Mouse (Mus musculus) C2C12 (cell line): ENCODE results near the gene Dhx57. TPM values are rescaled to one million over a fixed set of nuclear protein-coding genes. Genes with fewer than 3 reads are reported as not detected.
A peak's percentile ranks its signal among the peaks of the same experiment; 100 is the strongest.
"Not testable (repeated sequence)": the region's sequence is repeated elsewhere in the genome, so short reads cannot be mapped to it uniquely, and the experiment has no call there.

Experiments
- H3K27me3 ChIP-seq: one replicate; pipeline ENCODE4 v1.6.1; 2011; ENCODE audit not compliant: control insufficient read depth, insufficient read depth, insufficient read length
- H3K36me3 ChIP-seq: one replicate; pipeline ENCODE4 v1.6.1; 2011; ENCODE audit not compliant: control insufficient read depth, insufficient read depth
- H3K4me3 ChIP-seq: one replicate; pipeline ENCODE4 v1.5.1; 2011; ENCODE audit warnings: mild to moderate bottlenecking, control low read depth; ENCODE audit not compliant: poor library complexity, insufficient read depth, severe bottlenecking
- H3K79me2 ChIP-seq: one replicate; pipeline ENCODE4 v1.6.1; 2011; ENCODE audit not compliant: control insufficient read depth, insufficient read depth
- H3K79me3 ChIP-seq: one replicate; pipeline ENCODE4 v1.6.1; 2011; ENCODE audit warnings: low read depth, control low read depth
- H3ac ChIP-seq: one replicate; pipeline ENCODE3; 2011; ENCODE audit warnings: low read depth; ENCODE audit not compliant: control insufficient read depth, insufficient read length
- CEBPB ChIP-seq: IDR thresholded peaks from one replicate; pipeline ENCODE4 v1.6.1; 2011; ENCODE audit warnings: low read depth, mild to moderate bottlenecking, control low read depth, moderate library complexity
- CTCF ChIP-seq: IDR thresholded peaks from one replicate; pipeline ENCODE4 v1.5.1; 2011; ENCODE audit not compliant: control insufficient read depth, insufficient read depth, insufficient read length
- FOSL1 ChIP-seq: IDR thresholded peaks from one replicate; pipeline ENCODE4 v1.8.0; 2011; ENCODE audit warnings: mild to moderate bottlenecking, low read length; ENCODE audit not compliant: poor library complexity, insufficient read depth, severe bottlenecking
- MAX ChIP-seq: IDR thresholded peaks from one replicate; pipeline ENCODE4 v1.6.1; 2011; ENCODE audit warnings: mild to moderate bottlenecking, control low read depth
- MYOD1 ChIP-seq: IDR thresholded peaks from one replicate; pipeline ENCODE4 v1.6.1; 2011; ENCODE audit warnings: low read depth; ENCODE audit not compliant: control insufficient read depth, insufficient read length
- MYOG ChIP-seq: IDR thresholded peaks from one replicate; pipeline ENCODE4 v1.6.1; 2011; ENCODE audit not compliant: control insufficient read depth, insufficient read length; ENCODE audit errors: extremely low read depth
- USF1 ChIP-seq: IDR thresholded peaks from one replicate; pipeline ENCODE4 v1.6.1; 2011; ENCODE audit warnings: low read depth, mild to moderate bottlenecking, control low read depth, moderate library complexity
- polyA plus RNA-seq: library from polyadenylated mRNA; unstranded; fragments of >200 nt; fragmentation: generic; extraction: Trizol; gene quantifications from one replicate; pipeline ENCODE4 v1.2.1, GENCODE M21; 2012; ENCODE audit warnings: missing spikeins

Gene Dhx57
- polyA plus RNA-seq, 1 experiment = 6.1 TPM

DNA sequence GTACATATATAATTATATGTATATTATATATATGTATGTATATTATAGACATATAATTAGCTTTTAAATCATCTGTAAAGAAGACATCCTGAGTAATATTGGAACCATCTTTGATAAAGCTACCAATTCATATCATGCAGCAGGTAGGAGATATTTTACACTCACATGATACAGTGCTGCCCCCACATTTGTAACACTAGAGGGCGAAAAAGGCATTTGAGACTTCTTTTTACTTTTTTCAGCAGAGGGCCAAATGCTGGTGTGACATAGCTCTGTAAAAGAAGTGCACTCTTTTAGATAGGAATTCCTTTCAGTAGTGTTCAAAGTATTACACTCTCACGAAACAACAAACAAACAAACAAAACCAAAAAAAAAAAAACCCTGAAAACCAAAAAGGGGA, 872 bp upstream of the Dhx57 start:
- Histone ChIP-seq H3K27me3 (no peaks in the 10 kb centered on the region), H3K36me3 (no peaks in the 10 kb centered on the region), H3K79me3 (peaks cover 4% of the 10 kb centered on the region), H3K79me2 (peaks cover 24% of the 10 kb centered on the region), H3ac (no peak overlapping the region), H3K4me3 (no peak overlapping the region)
- TF ChIP-seq CTCF (no peak), MYOD1 (no peak)

DNA sequence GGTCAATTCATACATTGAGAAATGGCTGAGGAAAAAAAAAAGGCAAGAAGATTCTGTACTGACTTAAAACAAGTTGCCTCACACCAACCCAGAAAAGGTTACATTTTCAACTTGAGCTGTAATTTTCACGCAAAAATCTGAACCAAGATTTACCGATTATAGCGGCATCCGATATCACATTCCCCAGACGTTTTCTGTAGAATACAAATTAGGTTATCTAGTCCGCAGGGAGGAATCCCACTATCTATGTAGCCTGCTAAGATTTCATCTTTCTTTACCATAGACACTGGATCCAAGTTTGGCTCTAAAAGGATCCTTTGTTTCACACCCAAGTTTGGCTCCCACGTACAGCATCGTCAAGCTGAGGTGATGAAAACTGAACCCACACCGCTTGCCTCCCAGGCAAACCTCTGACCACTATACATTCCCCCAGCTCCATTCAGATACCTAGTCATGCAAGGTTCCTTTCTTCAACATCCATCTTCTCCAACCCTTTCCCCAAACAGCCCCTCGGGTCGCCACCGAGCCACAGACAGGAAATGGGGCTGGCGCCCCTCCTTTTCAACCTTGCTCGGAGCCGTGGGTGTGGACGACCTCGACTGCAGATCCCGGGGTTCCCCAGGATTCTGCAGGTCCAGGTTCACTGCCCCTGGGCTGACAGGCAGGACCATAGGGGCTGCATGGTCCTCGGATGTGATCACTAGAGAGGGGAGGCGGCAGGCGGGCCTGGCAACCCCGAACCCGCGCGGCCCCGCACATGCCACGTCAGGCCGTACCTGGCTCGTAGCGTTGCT, 799 bp downstream of the Dhx57 start:
- H3K4me3 ChIP-seq = peak overlapping the region; percentile 90
- peak overlapping the region; percentile 84 for H3ac ChIP-seq
- no peak for TF ChIP-seq USF1
- no peak for TF ChIP-seq MYOG
- TF ChIP-seq FOSL1 = no peak
- TF ChIP-seq MYOD1 = no peak
- no peak for TF ChIP-seq CTCF
- no peak for TF ChIP-seq MAX
- no peak for TF ChIP-seq CEBPB
- no peaks in the 10 kb centered on the region for H3K27me3 ChIP-seq
- H3K36me3 ChIP-seq = no peaks in the 10 kb centered on the region
- peaks cover 6% of the 10 kb centered on the region for H3K79me3 ChIP-seq
- H3K79me2 ChIP-seq = peaks cover 28% of the 10 kb centered on the region

DNA sequence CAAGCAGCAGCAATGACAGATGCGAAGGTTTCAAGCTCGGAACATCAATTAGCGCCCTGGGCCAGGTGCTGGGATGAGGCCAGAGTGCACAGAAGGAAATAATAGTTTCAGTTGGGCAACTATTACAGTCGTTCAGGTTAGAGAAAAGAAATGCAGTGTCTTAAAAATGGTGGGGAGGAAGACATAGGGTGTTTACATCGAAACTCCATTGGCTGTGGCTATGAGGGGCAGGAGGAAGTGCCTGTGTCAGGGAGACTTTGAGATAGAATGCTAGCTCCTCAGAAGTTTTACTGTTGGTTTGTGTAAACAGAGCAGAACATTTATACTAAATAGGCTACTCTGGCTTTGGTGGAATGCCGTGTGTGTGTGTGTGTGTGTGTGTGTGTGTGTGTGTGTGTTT, 2.3 kb downstream of the Dhx57 start:
- no peak for TF ChIP-seq USF1
- TF ChIP-seq CEBPB = no peak
- no peak for TF ChIP-seq MAX
- H3K36me3 ChIP-seq = no peaks in the 10 kb centered on the region

DNA sequence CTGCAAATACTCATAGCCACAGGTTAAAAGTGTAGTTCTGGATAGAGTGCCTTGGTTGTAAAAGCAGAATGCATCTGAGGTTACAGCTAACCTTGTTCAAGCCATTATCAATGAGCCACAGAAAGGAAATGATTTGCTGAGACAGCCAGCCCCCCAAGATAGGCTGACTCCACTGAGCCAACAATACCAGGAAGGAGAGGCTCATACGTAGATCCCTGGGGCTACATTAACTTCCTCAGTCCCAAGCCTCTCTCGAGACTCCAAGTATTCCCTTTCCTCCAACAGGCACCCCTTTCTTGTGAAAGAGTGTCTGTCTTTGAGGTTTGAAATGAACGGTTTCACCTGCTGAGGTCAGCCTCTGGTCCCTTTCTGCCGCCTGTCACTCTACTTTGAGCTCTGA, 5.8 kb downstream of the Dhx57 start:
- H3K4me3 ChIP-seq = no peak overlapping the region
- peaks cover 7% of the 10 kb centered on the region for H3K79me3 ChIP-seq
- no peak overlapping the region for H3ac ChIP-seq
- H3K36me3 ChIP-seq = peaks cover 6% of the 10 kb centered on the region
- no peaks in the 10 kb centered on the region for H3K27me3 ChIP-seq
- H3K79me2 ChIP-seq = peaks cover 33% of the 10 kb centered on the region
- TF ChIP-seq MAX = no peak
- no peak for TF ChIP-seq MYOG
- no peak for TF ChIP-seq FOSL1
- TF ChIP-seq CTCF = no peak
- no peak for TF ChIP-seq USF1
- no peak for TF ChIP-seq MYOD1

More for the DNA sequence above, 2.3 kb downstream of the Dhx57 start:
- peaks cover 11% of the 10 kb centered on the region for H3K79me3 ChIP-seq
- H3K27me3 ChIP-seq = no peaks in the 10 kb centered on the region
- no peak overlapping the region for H3ac ChIP-seq
- peaks cover 34% of the 10 kb centered on the region for H3K79me2 ChIP-seq
- H3K4me3 ChIP-seq = no peak overlapping the region

DNA sequence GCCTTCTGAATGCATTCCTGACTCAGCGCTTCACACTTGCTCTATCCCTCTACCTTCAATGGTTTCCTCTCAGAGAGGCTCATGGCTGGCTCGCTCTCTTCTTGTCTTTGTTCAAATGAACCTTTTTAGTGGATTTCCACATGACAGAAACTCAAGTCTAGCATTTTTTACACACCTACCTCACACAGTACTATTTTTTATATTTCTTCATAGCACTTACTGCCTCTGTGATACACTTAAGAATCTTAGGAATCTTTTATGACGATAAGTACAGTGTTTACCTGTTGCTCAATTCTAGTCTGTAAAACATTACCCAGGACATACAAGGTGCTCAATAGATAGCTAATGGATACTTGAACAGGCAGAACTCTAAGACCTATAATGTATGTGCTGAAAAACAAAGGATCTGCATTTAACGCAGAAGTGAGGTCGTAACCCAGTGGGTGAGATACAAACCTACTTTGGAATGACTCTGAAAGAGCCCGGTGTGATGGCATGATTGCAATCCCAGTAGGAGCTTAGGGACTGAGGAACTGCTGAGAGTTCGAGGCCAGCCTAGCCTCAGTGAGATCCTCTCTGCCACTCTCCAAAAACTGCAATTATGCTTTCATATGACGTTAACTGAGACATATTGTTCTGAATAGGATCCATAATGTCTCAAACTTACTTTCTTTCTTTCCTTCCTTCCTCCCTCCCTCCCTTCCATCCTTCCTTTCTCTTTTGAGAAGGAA, 10.8 kb downstream of the Dhx57 start:
- no peak overlapping the region for H3ac ChIP-seq
- peaks cover 5% of the 10 kb centered on the region for H3K79me3 ChIP-seq
- H3K4me3 ChIP-seq = no peak overlapping the region
- peaks cover 11% of the 10 kb centered on the region for H3K79me2 ChIP-seq
- TF ChIP-seq CEBPB = no peak
- TF ChIP-seq USF1 = no peak
- TF ChIP-seq MAX = no peak
- TF ChIP-seq CTCF = no peak
- no peak for TF ChIP-seq MYOG
- no peak for TF ChIP-seq FOSL1
- TF ChIP-seq MYOD1 = no peak
- H3K36me3 ChIP-seq = peaks cover 41% of the 10 kb centered on the region
- no peaks in the 10 kb centered on the region for H3K27me3 ChIP-seq

DNA sequence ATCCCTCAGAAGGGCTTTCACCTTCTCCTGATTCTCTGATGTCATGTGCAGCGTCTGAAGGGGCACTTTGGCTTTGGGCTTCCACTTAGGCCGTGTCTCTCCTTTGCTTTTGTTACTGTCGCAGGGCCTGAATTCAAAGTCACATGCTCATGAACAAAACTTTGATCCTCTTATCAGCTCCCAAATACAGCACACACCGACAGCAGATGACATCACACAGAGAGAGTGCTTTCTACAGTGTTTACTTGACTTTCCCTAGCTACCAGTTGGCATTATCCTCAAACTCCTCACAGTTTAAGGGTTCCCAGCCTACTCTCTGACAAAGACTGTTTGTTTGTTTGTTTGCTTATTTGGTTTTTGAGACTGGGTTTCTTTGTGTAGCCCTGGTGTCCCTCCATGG, 12.0 kb downstream of the Dhx57 start:
- TF ChIP-seq MAX (no peak), MYOD1 (no peak), CEBPB (no peak), FOSL1 (no peak), USF1 (no peak), CTCF (no peak), MYOG (no peak)
- peaks cover 52% of the 10 kb centered on the region for H3K36me3 ChIP-seq

DNA sequence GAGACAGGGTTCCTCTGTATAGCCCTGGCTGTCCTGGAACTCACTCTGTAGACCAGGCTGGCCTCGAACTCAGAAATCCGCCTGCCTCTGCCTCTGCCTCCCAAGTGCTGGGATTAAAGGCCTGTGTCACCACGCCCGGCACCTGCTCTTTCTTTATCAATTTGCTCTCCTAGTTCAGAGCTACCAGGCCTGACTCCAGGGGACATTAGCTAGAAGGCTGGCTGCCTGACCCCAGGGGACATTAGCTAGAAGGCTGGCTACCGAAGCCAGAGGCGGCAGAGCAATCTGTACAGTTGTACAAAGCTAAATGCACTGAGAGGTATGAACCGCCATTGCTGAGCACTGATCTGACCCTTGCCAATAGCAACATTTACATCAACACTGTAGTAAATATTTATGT, 19.7 kb downstream of the Dhx57 start:
- H3K27me3 ChIP-seq, H3K79me3 ChIP-seq, H3ac ChIP-seq, H3K4me3 ChIP-seq, H3K79me2 ChIP-seq: not testable (repeated sequence)
- H3K36me3 ChIP-seq = peaks cover 68% of the 10 kb centered on the region

More for the DNA sequence above, 12.0 kb downstream of the Dhx57 start:
- Histone ChIP-seq H3K79me2 (peaks cover 5% of the 10 kb centered on the region), H3K27me3 (no peaks in the 10 kb centered on the region), H3K79me3 (no peaks in the 10 kb centered on the region), H3K4me3 (no peak overlapping the region), H3ac (no peak overlapping the region)
